Mouse (Mus musculus) forebrain, postnatal 0 days (tissue): Measurements from ENCODE around the gene Supt20. TPM values are rescaled to one million over a fixed set of nuclear protein-coding genes. Genes with fewer than 3 reads are reported as not detected.

Experiments used
- ATAC-seq: fragments of 200-750 bp; cut with Nextera tagmentation; 2 replicates; pipeline ENCODE4 v1.8.0; 2017; ENCODE audit warnings: mild to moderate bottlenecking, moderate library complexity
- DNase-seq: peaks from one replicate; pipeline ENCODE4 v3.0.0-alpha.2; 2015
- H3K27ac ChIP-seq: fragments of 300-500 bp; sonication (generic); 2 replicates; pipeline ENCODE4 v1.5.1; 2014; ENCODE audit warnings: low read depth, mild to moderate bottlenecking, antibody characterized with exemption, low read length, moderate library complexity, mixed read lengths
- H3K27me3 ChIP-seq: fragments of 300-500 bp; sonication (generic); 2 replicates; pipeline ENCODE4 v1.6.1; 2014; ENCODE audit warnings: mild to moderate bottlenecking, low read length, mixed read lengths; ENCODE audit not compliant: insufficient read depth
- H3K36me3 ChIP-seq: fragments of 300-500 bp; sonication (generic); 2 replicates; pipeline ENCODE4 v1.6.1; 2014; ENCODE audit warnings: mild to moderate bottlenecking, moderate library complexity; ENCODE audit not compliant: insufficient read depth
- H3K4me1 ChIP-seq: fragments of 300-500 bp; sonication (generic); 2 replicates; pipeline ENCODE4 v1.6.1; 2014; ENCODE audit warnings: antibody characterized with exemption; ENCODE audit not compliant: insufficient read depth
- H3K4me2 ChIP-seq: fragments of 300-500 bp; sonication (generic); 2 replicates; pipeline ENCODE4 v1.6.1; 2014; ENCODE audit warnings: low read depth, mild to moderate bottlenecking, moderate library complexity
- H3K4me3 ChIP-seq: fragments of 300-500 bp; sonication (generic); 2 replicates; pipeline ENCODE4 v1.5.1; 2014; ENCODE audit warnings: low read depth, low read length, mixed read lengths
- H3K9ac ChIP-seq: fragments of 300-500 bp; sonication (generic); 2 replicates; pipeline ENCODE4 v1.6.1; 2014; ENCODE audit warnings: mild to moderate bottlenecking
- H3K9me3 ChIP-seq: fragments of 300-500 bp; sonication (generic); 2 replicates; pipeline ENCODE4 v1.6.1; 2016; ENCODE audit warnings: low read length
- CTCF ChIP-seq: sonication (generic); IDR thresholded peaks from 2 replicates; pipeline ENCODE4 v1.5.1; 2016; ENCODE audit warnings: antibody characterized with exemption, control low read depth, low read depth
- WGBS: fragments of 180-500 bp; shearing (Covaris S2); extraction: QIAGEN DNeasy Blood & Tissue Kit; methylation state at CpG from one replicate; pipeline ENCODE4 v1.1.7; 2014; 5-methylcytosine and 5-hydroxymethylcytosine counted together
- polyA plus RNA-seq: library from polyadenylated mRNA; unstranded; fragments of >200 nt; fragmentation: Nextera tagmentation; extraction: Ambion mirVana; gene quantifications from 2 replicates; pipeline ENCODE4 v1.2.1, GENCODE M21; 2015
- total RNA-seq: library from RNA; depleted of rRNA; stranded (reverse); fragments of >200 nt; gene quantifications from 2 replicates; pipeline ENCODE4 v1.2.3, GENCODE M21; 2014

Supt20 gene
- total and polyA plus RNA-seq, 2 experiments from 2014 or later: 50.7 to 53.1 TPM

- H3K27ac ChIP-seq: no peak overlapping the region
- no peak overlapping the region for H3K4me3 ChIP-seq
- no peaks in the 10 kb centered on the region for H3K4me1 ChIP-seq
- WGBS: 87% methylated on average over 9 of the region's 9 CpGs
- no peaks in the 10 kb centered on the region for H3K9me3 ChIP-seq
- no peaks in the 10 kb centered on the region for H3K27me3 ChIP-seq
- TF ChIP-seq CTCF: no peak
- no peak overlapping the region for H3K9ac ChIP-seq
- no peak overlapping the region for H3K4me2 ChIP-seq
- no peak for DNase-seq
- ATAC-seq: no peak
- peaks cover 68% of the 10 kb centered on the region for H3K36me3 ChIP-seq
Measured at GRCm38 (mm10) chr3:54708972-54709371, 16.4 kb downstream of the Supt20 start.

GRCm38 (mm10) chr3:54714253-54714652, 21.6 kb downstream of the Supt20 start, which contains the start of gene Gm21958:
TSS of gene Gm21958 (minus strand) at chr3:54714353.
- Histone ChIP-seq H3K9me3 (no peaks in the 10 kb centered on the region), H3K4me1 (no peaks in the 10 kb centered on the region), H3K27me3 (no peaks in the 10 kb centered on the region), H3K9ac (no peak within 1 kb of the TSS), H3K27ac (no peak within 1 kb of the TSS), H3K4me2 (no peak within 1 kb of the TSS), H3K4me3 (no peak within 1 kb of the TSS), H3K36me3 (peaks cover 69% of the 10 kb centered on the region)
- no peak for TF ChIP-seq CTCF
- 89% methylated on average over 6 of the region's 6 CpGs for WGBS
- no peak for ATAC-seq
- no peak for DNase-seq

GRCm38 (mm10) chr3:54715461-54715860, 22.9 kb downstream of the Supt20 start:
- 91% methylated on average over 6 of the region's 6 CpGs for WGBS
- H3K27me3 ChIP-seq: no peaks in the 10 kb centered on the region
- ATAC-seq (no peak), DNase-seq (no peak)
- no peak overlapping the region for H3K4me3 ChIP-seq
- H3K9me3 ChIP-seq: no peaks in the 10 kb centered on the region
- no peaks in the 10 kb centered on the region for H3K4me1 ChIP-seq
- H3K36me3 ChIP-seq: peaks cover 61% of the 10 kb centered on the region
- TF ChIP-seq CTCF: no peak
- no peak overlapping the region for H3K27ac ChIP-seq
- no peak overlapping the region for H3K9ac ChIP-seq
- no peak overlapping the region for H3K4me2 ChIP-seq

- Histone ChIP-seq H3K4me3 (no peak overlapping the region), H3K9ac (no peak overlapping the region), H3K36me3 (peaks cover 68% of the 10 kb centered on the region), H3K27me3 (no peaks in the 10 kb centered on the region), H3K9me3 (no peaks in the 10 kb centered on the region), H3K27ac (no peak overlapping the region), H3K4me1 (no peaks in the 10 kb centered on the region), H3K4me2 (no peak overlapping the region)
- no peak for TF ChIP-seq CTCF
- WGBS: 78% methylated on average over 6 of the region's 6 CpGs
- no peak for ATAC-seq
- DNase-seq: no peak
Measured at GRCm38 (mm10) chr3:54717348-54717747, 24.7 kb downstream of the Supt20 start.

GRCm38 (mm10) chr3:54718947-54719346, 26.3 kb downstream of the Supt20 start:
- no peak for TF ChIP-seq CTCF
- H3K9me3 ChIP-seq: no peaks in the 10 kb centered on the region
- no peaks in the 10 kb centered on the region for H3K27me3 ChIP-seq
- no peak overlapping the region for H3K9ac ChIP-seq
- DNase-seq (no peak), ATAC-seq (no peak)
- no peak overlapping the region for H3K4me3 ChIP-seq
- H3K27ac ChIP-seq: no peak overlapping the region
- peaks cover 75% of the 10 kb centered on the region for H3K36me3 ChIP-seq
- no peak overlapping the region for H3K4me2 ChIP-seq
- H3K4me1 ChIP-seq: no peaks in the 10 kb centered on the region
- 75% methylated on average over 3 of the region's 3 CpGs for WGBS

- TF ChIP-seq CTCF: no peak
- H3K27me3 ChIP-seq: no peaks in the 10 kb centered on the region
- DNase-seq: no peak
- no peak overlapping the region for H3K4me3 ChIP-seq
- H3K27ac ChIP-seq: no peak overlapping the region
- peaks cover 65% of the 10 kb centered on the region for H3K36me3 ChIP-seq
- 91% methylated on average over 10 of the region's 10 CpGs for WGBS
- H3K4me1 ChIP-seq: no peaks in the 10 kb centered on the region
- H3K9ac ChIP-seq: no peak overlapping the region
- H3K9me3 ChIP-seq: no peaks in the 10 kb centered on the region
- ATAC-seq: no peak
- H3K4me2 ChIP-seq: no peak overlapping the region
Measured at GRCm38 (mm10) chr3:54723741-54724500, 31.3 kb downstream of the Supt20 start.

- Histone ChIP-seq H3K9me3 (no peaks in the 10 kb centered on the region), H3K9ac (no peak overlapping the region), H3K4me2 (no peak overlapping the region), H3K4me3 (no peak overlapping the region), H3K27ac (no peak overlapping the region), H3K27me3 (no peaks in the 10 kb centered on the region), H3K36me3 (peaks cover 75% of the 10 kb centered on the region), H3K4me1 (no peaks in the 10 kb centered on the region)
- DNase-seq (no peak), ATAC-seq (no peak)
- 85% methylated on average over 2 of the region's 2 CpGs for WGBS
- TF ChIP-seq CTCF: no peak
Measured at GRCm38 (mm10) chr3:54725344-54725743, 32.7 kb downstream of the Supt20 start.
